Mouse (Mus musculus) cortical plate, adult 2 months (tissue): Measurements from ENCODE around the gene Olfr157.

Experiments
- CTCF ChIP-seq: fragments of 200-500 bp; IDR thresholded peaks from 2 replicates; pipeline ENCODE4 v1.5.1; 2011; ENCODE audit warnings: mild to moderate bottlenecking, control low read depth, low read length; ENCODE audit not compliant: insufficient read depth; ENCODE audit errors: extremely low read depth
- POLR2A ChIP-seq: fragments of 200-500 bp; IDR thresholded peaks from 2 replicates; pipeline ENCODE4 v1.6.1; 2011; ENCODE audit warnings: mild to moderate bottlenecking, low read length, control low read depth; ENCODE audit not compliant: insufficient read depth; ENCODE audit errors: extremely low read depth

DNA sequence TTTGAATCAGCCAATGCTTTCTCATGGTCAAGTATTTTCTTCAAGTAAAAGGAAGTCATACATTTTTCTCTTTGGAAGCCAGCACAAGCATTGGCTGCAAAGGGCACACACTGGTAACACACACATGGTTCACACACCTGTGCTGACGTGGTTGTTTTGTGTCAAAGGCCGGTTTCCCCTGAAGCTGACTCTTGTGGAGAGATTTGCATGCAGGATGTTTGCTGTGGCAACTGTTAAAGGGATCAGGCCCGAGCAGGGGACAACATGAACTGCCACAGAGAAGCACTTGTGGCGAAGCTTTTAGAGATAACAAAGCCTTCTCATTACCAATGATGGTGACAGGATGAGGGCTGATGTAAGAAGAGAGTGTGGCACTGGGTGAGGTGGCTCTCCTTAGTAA is 5.3 kb downstream of the Olfr157 start:
- TF ChIP-seq POLR2A = no peak
- no peak for TF ChIP-seq CTCF
